Mouse (Mus musculus): ENCODE measurements around the gene Senp5.

DNA sequence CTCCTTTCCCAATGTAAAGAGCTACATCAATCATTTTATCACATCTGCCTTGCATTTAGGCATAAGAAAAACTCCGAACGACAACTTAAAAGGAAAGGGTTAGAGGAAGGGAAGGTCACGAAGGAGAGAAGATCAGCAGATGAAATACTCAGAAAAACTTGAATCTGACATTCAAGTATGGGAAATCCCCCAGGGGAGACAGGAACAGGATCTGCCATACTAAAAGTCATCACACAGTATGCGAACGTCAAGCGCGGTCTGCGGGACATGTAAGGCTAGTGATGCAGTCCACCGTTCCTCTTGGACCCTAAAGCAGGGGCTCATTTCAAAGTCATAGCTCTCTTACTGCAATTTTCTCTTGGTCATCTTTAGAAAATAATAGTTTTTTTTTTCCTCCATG lies 16.6 kb upstream of the Senp5 start:
- TF ChIP-seq POLR2A (IDR thresholded peaks at IDR 0.05; ENCODE audit: borderline replicate concordance, control insufficient read depth, low read depth, low read length) (no peak), CTCF (IDR thresholded peaks at IDR 0.05; ENCODE audit: control insufficient read depth, insufficient read depth, low read length) (no peak)

Data from bone marrow, adult 2 months (tissue).